Mouse (Mus musculus) midbrain, embryonic 12.5 days (tissue): ENCODE results near the gene Fam234a. TPM values are rescaled to one million over a fixed set of nuclear protein-coding genes. Genes with fewer than 3 reads are reported as not detected.
A peak's percentile ranks its signal among the peaks of the same experiment; 100 is the strongest.
"Not testable (repeated sequence)": the region's sequence is repeated elsewhere in the genome, so short reads cannot be mapped to it uniquely, and the experiment has no call there.

Experiments used
- ATAC-seq: fragments of 200-750 bp; cut with Nextera tagmentation; 2 replicates; pipeline ENCODE4 v1.8.0; 2017; ENCODE audit warnings: low read depth, moderate TSS enrichment, moderate library complexity; ENCODE audit not compliant: low FRiP score
- H3K27ac ChIP-seq: fragments of 300-500 bp; sonication (generic); replicated peaks from 2 replicates; pipeline ENCODE4 v1.5.1; 2016; ENCODE audit warnings: mild to moderate bottlenecking
- H3K27me3 ChIP-seq: fragments of 300-500 bp; sonication (generic); 2 replicates; pipeline ENCODE4 v1.6.1; 2016; ENCODE audit warnings: mild to moderate bottlenecking
- H3K36me3 ChIP-seq: fragments of 300-500 bp; sonication (generic); 2 replicates; pipeline ENCODE4 v1.6.1; 2016
- H3K4me1 ChIP-seq: fragments of 300-500 bp; sonication (generic); 2 replicates; pipeline ENCODE4 v1.6.1; 2016
- H3K4me2 ChIP-seq: fragments of 300-500 bp; sonication (generic); replicated peaks from 2 replicates; pipeline ENCODE4 v1.6.1; 2016; ENCODE audit warnings: mild to moderate bottlenecking, moderate library complexity
- H3K4me3 ChIP-seq: fragments of 300-500 bp; sonication (generic); 2 replicates; pipeline ENCODE4 v1.5.1; 2016; ENCODE audit warnings: mild to moderate bottlenecking
- H3K9ac ChIP-seq: fragments of 300-500 bp; sonication (generic); replicated peaks from 2 replicates; pipeline ENCODE4 v1.6.1; 2016; ENCODE audit warnings: mild to moderate bottlenecking, moderate library complexity
- H3K9me3 ChIP-seq: fragments of 300-500 bp; sonication (generic); 2 replicates; pipeline ENCODE4 v1.6.1; 2016; ENCODE audit warnings: mild to moderate bottlenecking
- WGBS: fragments of 180-500 bp; shearing (Covaris S2); methylation state at CpG from one replicate; pipeline ENCODE4 v1.1.7; 2016; 5-methylcytosine and 5-hydroxymethylcytosine counted together
- polyA plus RNA-seq: library from polyadenylated mRNA; unstranded; fragments of >200 nt; fragmentation: Nextera tagmentation; extraction: Ambion mirVana; gene quantifications from 2 replicates; pipeline ENCODE4 v1.2.1, GENCODE M21; 2016

Fam234a gene
- 25.5 and 29.5 TPM in 2 replicates for polyA plus RNA-seq

GRCm38 (mm10) chr17:26244101-26244841 lies at the start of gene Fam234a:
Fam234a (minus strand) TSS chr17:26244242.
- Histone ChIP-seq H3K27me3 (no peaks in the 10 kb centered on the region), H3K4me3 (peak within 1 kb of the TSS; percentile 67), H3K9ac (peak within 1 kb of the TSS; percentile 60), H3K4me1 (peaks cover 15% of the 10 kb centered on the region), H3K36me3 (no peaks in the 10 kb centered on the region), H3K27ac (peak within 1 kb of the TSS; percentile 76), H3K4me2 (peak within 1 kb of the TSS; percentile 65), H3K9me3 (no peaks in the 10 kb centered on the region)
- 7% methylated on average over 33 of the region's 33 CpGs for WGBS
- peak; percentile 98 for ATAC-seq

- no peak overlapping the region for H3K4me2 ChIP-seq
- 87% methylated on average over 4 of the region's 4 CpGs for WGBS
- no peak for ATAC-seq
- no peak overlapping the region for H3K4me3 ChIP-seq
- no peak overlapping the region for H3K9ac ChIP-seq
- H3K27me3 ChIP-seq = no peaks in the 10 kb centered on the region
- peaks cover 72% of the 10 kb centered on the region for H3K36me3 ChIP-seq
- peaks cover 14% of the 10 kb centered on the region for H3K9me3 ChIP-seq
- no peaks in the 10 kb centered on the region for H3K4me1 ChIP-seq
- no peak overlapping the region for H3K27ac ChIP-seq
Observed at GRCm38 (mm10) chr17:26289475-26289874, 45.4 kb upstream of the Fam234a start.

GRCm38 (mm10) chr17:26286199-26286955 lies 42.3 kb upstream of the Fam234a start:
- 91% methylated on average over 8 of the region's 8 CpGs for WGBS
- ATAC-seq = no peak
- no peaks in the 10 kb centered on the region for H3K27me3 ChIP-seq
- peaks cover 7% of the 10 kb centered on the region for H3K9me3 ChIP-seq
- H3K4me2 ChIP-seq = no peak overlapping the region
- no peak overlapping the region for H3K4me3 ChIP-seq
- no peak overlapping the region for H3K9ac ChIP-seq
- H3K27ac ChIP-seq = no peak overlapping the region
- H3K36me3 ChIP-seq = peaks cover 96% of the 10 kb centered on the region
- H3K4me1 ChIP-seq = no peaks in the 10 kb centered on the region

- peaks cover 81% of the 10 kb centered on the region for H3K36me3 ChIP-seq
- H3K4me3 ChIP-seq = no peak overlapping the region
- 94% methylated on average over 4 of the region's 4 CpGs for WGBS
- no peak overlapping the region for H3K9ac ChIP-seq
- H3K27me3 ChIP-seq = no peaks in the 10 kb centered on the region
- no peak for ATAC-seq
- no peak overlapping the region for H3K27ac ChIP-seq
- no peak overlapping the region for H3K4me2 ChIP-seq
- no peaks in the 10 kb centered on the region for H3K4me1 ChIP-seq
- no peaks in the 10 kb centered on the region for H3K9me3 ChIP-seq
Observed at GRCm38 (mm10) chr17:26276711-26277110, 32.7 kb upstream of the Fam234a start.

- Histone ChIP-seq H3K9ac (no peak overlapping the region), H3K4me3 (no peak overlapping the region), H3K27me3 (no peaks in the 10 kb centered on the region), H3K4me2 (no peak overlapping the region), H3K4me1 (no peaks in the 10 kb centered on the region), H3K27ac (no peak overlapping the region), H3K9me3 (no peaks in the 10 kb centered on the region), H3K36me3 (peaks cover 81% of the 10 kb centered on the region)
- ATAC-seq = no peak
- 92% methylated on average over 13 of the region's 13 CpGs for WGBS
Observed at GRCm38 (mm10) chr17:26275933-26276332, 31.9 kb upstream of the Fam234a start.

- ATAC-seq = no peak
- Histone ChIP-seq H3K9me3 (no peaks in the 10 kb centered on the region), H3K27ac (no peak overlapping the region), H3K4me1 (no peaks in the 10 kb centered on the region), H3K36me3 (peaks cover 75% of the 10 kb centered on the region), H3K9ac (no peak overlapping the region), H3K4me2 (no peak overlapping the region), H3K27me3 (no peaks in the 10 kb centered on the region), H3K4me3 (no peak overlapping the region)
- WGBS = 82% methylated on average over 3 of the region's 3 CpGs
Observed at GRCm38 (mm10) chr17:26272586-26272985, 28.5 kb upstream of the Fam234a start.

GRCm38 (mm10) chr17:26269577-26269976 lies 25.5 kb upstream of the Fam234a start:
- not testable (repeated sequence) for H3K4me2 ChIP-seq, H3K4me1 ChIP-seq, H3K27me3 ChIP-seq, H3K27ac ChIP-seq, ATAC-seq, H3K9me3 ChIP-seq, H3K9ac ChIP-seq, H3K4me3 ChIP-seq
- WGBS = 96% methylated on average over 10 of the region's 10 CpGs
- H3K36me3 ChIP-seq = peaks cover 77% of the 10 kb centered on the region

- ATAC-seq = no peak
- Histone ChIP-seq H3K4me3 (no peak overlapping the region), H3K9me3 (no peaks in the 10 kb centered on the region), H3K27me3 (no peaks in the 10 kb centered on the region), H3K27ac (no peak overlapping the region), H3K9ac (no peak overlapping the region), H3K4me1 (no peaks in the 10 kb centered on the region), H3K36me3 (peaks cover 81% of the 10 kb centered on the region), H3K4me2 (no peak overlapping the region)
- WGBS = 83% methylated on average over 1 of the region's 1 CpGs
Observed at GRCm38 (mm10) chr17:26268851-26269250, 24.8 kb upstream of the Fam234a start.

GRCm38 (mm10) chr17:26262384-26262783 lies 18.3 kb upstream of the Fam234a start:
- Histone ChIP-seq H3K4me1 (no peaks in the 10 kb centered on the region), H3K4me3 (no peak overlapping the region), H3K36me3 (peaks cover 95% of the 10 kb centered on the region), H3K9me3 (no peaks in the 10 kb centered on the region), H3K27me3 (no peaks in the 10 kb centered on the region), H3K27ac (no peak overlapping the region), H3K9ac (no peak overlapping the region), H3K4me2 (no peak overlapping the region)
- 93% methylated on average over 3 of the region's 3 CpGs for WGBS
- ATAC-seq = no peak

GRCm38 (mm10) chr17:26261826-26262225 lies 17.8 kb upstream of the Fam234a start:
- WGBS = 82% methylated on average over 4 of the region's 4 CpGs
- Histone ChIP-seq H3K4me1 (no peaks in the 10 kb centered on the region), H3K27me3 (no peaks in the 10 kb centered on the region), H3K9ac (no peak overlapping the region), H3K27ac (no peak overlapping the region), H3K4me3 (no peak overlapping the region), H3K36me3 (peaks cover 95% of the 10 kb centered on the region), H3K9me3 (no peaks in the 10 kb centered on the region), H3K4me2 (no peak overlapping the region)
- ATAC-seq = no peak

- no peak overlapping the region for H3K9ac ChIP-seq
- no peak overlapping the region for H3K4me2 ChIP-seq
- ATAC-seq = no peak
- no peaks in the 10 kb centered on the region for H3K27me3 ChIP-seq
- no peak overlapping the region for H3K4me3 ChIP-seq
- no peak overlapping the region for H3K27ac ChIP-seq
- H3K4me1 ChIP-seq = peaks cover 13% of the 10 kb centered on the region
- no peaks in the 10 kb centered on the region for H3K9me3 ChIP-seq
- WGBS = 89% methylated on average over 7 of the region's 7 CpGs
- peaks cover 40% of the 10 kb centered on the region for H3K36me3 ChIP-seq
Observed at GRCm38 (mm10) chr17:26255313-26255712, 11.3 kb upstream of the Fam234a start.

GRCm38 (mm10) chr17:26253399-26253798 lies 9.4 kb upstream of the Fam234a start:
- ATAC-seq = 0 out of 2 replicates have a peak, but pooled peaks have one; percentile 24
- WGBS = under 1% methylated on average over 24 of the region's 24 CpGs
- Histone ChIP-seq H3K9ac (peak overlapping the region; percentile 98), H3K9me3 (no peaks in the 10 kb centered on the region), H3K27ac (peak overlapping the region; percentile 99), H3K27me3 (no peaks in the 10 kb centered on the region), H3K36me3 (peaks cover 23% of the 10 kb centered on the region), H3K4me1 (peaks cover 13% of the 10 kb centered on the region), H3K4me3 (peak overlapping the region; percentile 98), H3K4me2 (peak overlapping the region; percentile 58)
